Mouse (Mus musculus) cortical plate, adult 2 months (tissue): ENCODE data around the gene Arid3c. TPM values are rescaled to one million over a fixed set of nuclear protein-coding genes. Genes with fewer than 3 reads are reported as not detected.

Source experiments
- H3K27ac ChIP-seq: fragments of 200-500 bp; 2 replicates; pipeline ENCODE4 v1.5.1; 2012; ENCODE audit warnings: low read length, control low read depth, inconsistent platforms; ENCODE audit not compliant: insufficient read depth
- H3K4me1 ChIP-seq: fragments of 200-500 bp; 2 replicates; pipeline ENCODE4 v1.6.1; 2011; ENCODE audit warnings: low read length; ENCODE audit not compliant: control insufficient read depth, insufficient read depth
- H3K4me3 ChIP-seq: fragments of 200-500 bp; 2 replicates; pipeline ENCODE4 v1.5.1; 2011; ENCODE audit warnings: mild to moderate bottlenecking, low read length, control low read depth; ENCODE audit not compliant: insufficient read depth
- CTCF ChIP-seq: fragments of 200-500 bp; IDR thresholded peaks from 2 replicates; pipeline ENCODE4 v1.5.1; 2011; ENCODE audit warnings: mild to moderate bottlenecking, control low read depth, low read length; ENCODE audit not compliant: insufficient read depth; ENCODE audit errors: extremely low read depth
- POLR2A ChIP-seq: fragments of 200-500 bp; IDR thresholded peaks from 2 replicates; pipeline ENCODE4 v1.6.1; 2011; ENCODE audit warnings: mild to moderate bottlenecking, low read length, control low read depth; ENCODE audit not compliant: insufficient read depth; ENCODE audit errors: extremely low read depth
- polyA plus RNA-seq: library from polyadenylated mRNA; depleted of rRNA; stranded (reverse); fragments of >200 nt; gene quantifications from 2 replicates; pipeline ENCODE4 v1.2.3, GENCODE M21; 2012; rRNA removed

Gene Arid3c
- polyA plus RNA-seq, 1 experiment, result 0.46 TPM

DNA sequence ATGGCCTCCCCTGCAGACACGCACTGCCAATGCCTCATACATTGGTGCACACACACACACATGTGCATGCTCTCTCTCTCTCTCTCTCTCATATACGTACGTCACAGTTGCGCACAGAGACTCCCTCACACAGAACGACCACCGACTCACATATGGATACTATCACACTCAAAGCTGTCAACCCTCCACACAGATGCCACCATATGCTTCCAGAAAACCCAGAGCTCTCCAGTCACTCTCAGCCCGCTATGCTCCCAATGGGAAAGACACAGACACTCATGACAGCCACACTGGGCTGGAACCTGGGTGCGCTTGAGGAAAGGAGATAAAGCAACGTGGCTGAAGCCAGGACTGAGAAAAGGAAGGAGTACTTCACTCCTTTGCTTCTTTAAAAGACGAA, 49.0 kb downstream of the Arid3c start:
- H3K27ac ChIP-seq, result no peak overlapping the region
- no peak for TF ChIP-seq POLR2A
- no peak for TF ChIP-seq CTCF
- no peak overlapping the region for H3K4me3 ChIP-seq
- H3K4me1 ChIP-seq, result peaks cover 3% of the 10 kb centered on the region

DNA sequence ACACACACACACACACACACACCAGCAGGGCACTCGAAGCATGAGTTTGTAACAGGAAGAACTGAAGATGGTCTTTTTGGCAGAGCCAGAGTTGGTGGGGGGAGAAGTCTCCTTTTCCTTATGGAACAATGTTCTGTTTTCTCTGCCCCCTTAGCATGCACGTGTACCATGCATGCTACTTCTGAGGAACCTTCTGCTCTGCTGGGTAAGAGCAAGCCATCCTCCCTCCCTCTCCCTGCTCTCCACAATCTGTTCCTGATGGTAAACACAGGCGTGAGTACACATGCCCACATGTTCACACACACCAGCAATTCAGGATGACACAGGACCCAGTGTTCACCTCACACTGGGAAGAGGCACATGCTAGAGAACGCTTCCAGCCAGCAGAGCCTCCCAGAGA, 49.8 kb downstream of the Arid3c start:
- TF ChIP-seq POLR2A, result no peak
- TF ChIP-seq CTCF, result no peak
- H3K4me1 ChIP-seq, result peaks cover 3% of the 10 kb centered on the region
- H3K4me3 ChIP-seq, result no peak overlapping the region
- H3K27ac ChIP-seq, result no peak overlapping the region

DNA sequence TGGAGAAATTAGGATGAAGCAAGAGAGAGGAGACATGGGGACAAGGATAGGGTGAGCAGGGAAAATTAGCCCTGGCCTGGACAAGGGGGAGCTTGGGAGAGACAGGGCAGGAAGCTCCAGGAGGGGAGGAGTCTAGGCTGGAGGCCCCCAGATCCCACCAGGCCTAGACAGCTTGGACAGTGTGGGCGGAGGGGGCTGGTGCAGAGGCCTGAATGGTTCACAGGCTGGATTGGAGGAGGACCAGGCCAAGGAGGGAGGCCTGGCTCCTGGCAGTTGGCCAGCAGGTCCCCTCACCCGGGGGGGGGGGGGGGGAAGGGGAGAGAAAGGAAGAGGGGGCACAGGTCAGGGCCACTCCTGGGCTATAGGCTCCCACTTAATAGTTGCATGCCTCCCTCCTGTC, 51.7 kb downstream of the Arid3c start:
- peaks cover 3% of the 10 kb centered on the region for H3K4me1 ChIP-seq
- TF ChIP-seq CTCF, result no peak
- no peak for TF ChIP-seq POLR2A
- H3K27ac ChIP-seq, result no peak overlapping the region
- H3K4me3 ChIP-seq, result no peak overlapping the region

DNA sequence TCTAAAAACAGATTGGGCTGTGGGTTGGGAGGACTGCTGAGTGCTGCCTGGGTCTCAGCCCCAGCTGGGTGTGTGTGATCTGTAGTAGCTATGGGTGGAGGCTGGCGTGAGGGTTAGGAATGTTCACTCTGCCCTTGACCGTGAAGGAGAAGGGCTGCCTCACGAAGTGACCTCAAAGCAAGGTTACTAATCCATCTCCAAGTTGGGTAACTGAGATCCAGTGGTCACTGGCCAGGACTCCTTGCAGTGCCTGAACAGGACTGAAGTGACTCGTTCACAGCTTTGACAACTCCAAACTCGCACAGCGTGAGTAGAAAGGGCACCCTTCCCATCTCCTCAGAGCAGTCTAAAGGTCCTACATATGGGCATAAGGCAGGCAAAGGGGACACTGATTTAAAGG, 52.1 kb downstream of the Arid3c start:
- Histone ChIP-seq H3K4me1 (peaks cover 3% of the 10 kb centered on the region), H3K4me3 (no peak overlapping the region), H3K27ac (no peak overlapping the region)
- no peak for TF ChIP-seq POLR2A
- no peak for TF ChIP-seq CTCF

DNA sequence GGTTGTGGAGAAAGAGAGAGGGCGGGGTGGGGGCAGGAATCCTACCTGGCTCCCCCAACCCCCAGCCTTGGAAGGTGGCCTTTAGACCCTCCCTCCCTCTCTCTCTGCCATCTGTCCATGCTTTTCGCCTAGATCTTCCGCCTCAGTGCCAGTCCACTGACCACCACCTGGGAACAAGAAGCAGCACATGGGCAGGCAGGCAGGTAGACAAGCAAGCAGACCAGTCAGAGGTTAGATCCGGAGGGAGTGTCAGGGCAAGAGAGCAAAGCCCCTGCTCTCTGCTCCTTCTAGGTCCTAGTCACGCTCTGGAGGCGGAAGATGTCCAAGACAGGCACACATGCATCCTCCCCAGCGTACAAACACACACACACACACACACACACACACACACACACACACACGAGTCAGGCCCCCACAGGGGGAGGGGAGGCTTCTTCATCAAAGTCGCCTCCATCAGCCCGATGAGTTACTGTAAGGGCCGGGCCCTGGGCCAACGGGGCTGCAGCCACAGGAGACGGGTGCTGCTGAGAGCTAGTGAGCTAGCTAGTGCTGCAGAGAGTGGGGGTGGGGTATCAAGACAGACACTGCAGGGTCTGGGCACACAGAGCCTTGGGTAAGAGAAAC, 53.8 kb downstream of the Arid3c start:
- Histone ChIP-seq H3K4me3 (no peak overlapping the region), H3K27ac (no peak overlapping the region), H3K4me1 (peaks cover 2% of the 10 kb centered on the region)
- TF ChIP-seq CTCF (no peak), POLR2A (no peak)

DNA sequence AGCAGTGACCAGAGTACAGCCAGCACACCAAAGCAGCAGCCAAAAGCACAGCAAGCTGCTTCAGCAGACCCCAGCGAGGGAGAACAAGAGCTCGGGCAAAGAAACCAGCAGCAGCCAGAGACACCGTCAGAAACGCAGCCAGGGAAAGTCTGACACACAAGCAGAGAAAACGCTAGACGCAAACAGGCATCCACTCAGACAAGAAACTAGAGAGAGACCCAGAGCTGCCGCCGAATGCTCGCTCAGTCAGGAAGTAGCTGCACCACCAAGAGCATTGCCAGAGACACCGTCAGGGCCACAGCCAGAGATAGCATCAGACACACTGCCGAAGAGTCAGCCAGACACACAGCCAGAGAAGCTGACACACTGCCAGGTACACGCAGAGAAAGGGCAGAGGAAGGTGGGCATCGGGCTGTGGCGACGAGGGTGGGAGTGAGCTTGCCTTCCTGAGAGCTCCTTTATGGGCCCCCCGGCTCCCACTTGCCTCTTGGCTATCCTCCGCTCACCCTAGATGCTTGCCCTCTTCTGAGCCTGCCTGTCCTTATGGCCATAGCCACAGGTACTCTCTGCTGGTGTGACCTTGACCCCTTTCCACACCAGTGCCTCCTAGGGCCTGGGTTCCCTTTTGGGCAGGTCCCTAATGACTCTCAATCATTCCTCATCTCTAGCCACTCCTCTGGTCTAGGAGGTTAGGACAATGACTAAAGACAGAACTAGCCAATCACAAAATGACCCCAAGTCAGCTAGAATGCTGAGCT, 54.5 kb downstream of the Arid3c start:
- Histone ChIP-seq H3K4me1 (no peaks in the 10 kb centered on the region), H3K4me3 (no peak overlapping the region), H3K27ac (no peak overlapping the region)
- no peak for TF ChIP-seq CTCF
- no peak for TF ChIP-seq POLR2A

Other genes with a start within 250 kb of the Arid3c start
- 24.2 and 24.8 TPM in 2 replicates for gene AI464131, start 228.1 kb downstream of the Arid3c start, polyA plus RNA-seq
- gene 1110017D15Rik, start 213.8 kb downstream of the Arid3c start, polyA plus RNA-seq, result 4.6 and 4.9 TPM in 2 replicates
- gene Fam219a, start 161.6 kb downstream of the Arid3c start, polyA plus RNA-seq, result 159 and 165 TPM in 2 replicates
- gene Dnaic1, start 161.4 kb downstream of the Arid3c start, polyA plus RNA-seq, result 9.8 and 12.5 TPM in 2 replicates
- 88.2 and 97.6 TPM in 2 replicates for gene Enho, start 90.8 kb downstream of the Arid3c start, polyA plus RNA-seq
- 59.8 and 67.8 TPM in 2 replicates for gene Cntfr, start 34.1 kb downstream of the Arid3c start, polyA plus RNA-seq
- 50.6 and 51.6 TPM in 2 replicates for gene Il11ra1, start 31.2 kb downstream of the Arid3c start, polyA plus RNA-seq
- 31.6 and 37.4 TPM in 2 replicates for gene Rpp25l, start 17.6 kb downstream of the Arid3c start, polyA plus RNA-seq
- 205 TPM in 2 replicates for gene Dctn3, start 8.0 kb downstream of the Arid3c start, polyA plus RNA-seq
- 269 and 276 TPM in 2 replicates for gene Galt, start 24.1 kb upstream of the Arid3c start, polyA plus RNA-seq
- gene Sigmar1, start 25.0 kb upstream of the Arid3c start, polyA plus RNA-seq, result 80.7 and 83.9 TPM in 2 replicates
- gene Ccl27a, start 43.1 kb upstream of the Arid3c start, polyA plus RNA-seq, result 697 and 730 TPM in 2 replicates
- gene Gm21541, start 172.5 kb upstream of the Arid3c start, polyA plus RNA-seq, result not detected in 2 replicates
- gene Gm20878, start 210.4 kb upstream of the Arid3c start, polyA plus RNA-seq, result 59.6 and 75.3 TPM in 2 replicates
- 3.9 and 4.6 TPM in 2 replicates for gene Fam205a4, start 234.9 kb upstream of the Arid3c start, polyA plus RNA-seq